Mouse (Mus musculus) liver, embryonic 14.5 days (tissue): ENCODE data around the gene Mark2. TPM values are rescaled to one million over a fixed set of nuclear protein-coding genes. Genes with fewer than 3 reads are reported as not detected.

ENCODE experiments used
- ATAC-seq: fragments of 200-750 bp; cut with Nextera tagmentation; 2 replicates; pipeline ENCODE4 v1.8.0; 2017; ENCODE audit warnings: moderate number of reproducible peaks, mild to moderate bottlenecking, moderate library complexity; ENCODE audit not compliant: insufficient read depth
- DNase-seq, 3 experiments: peaks; one replicate each; pipeline ENCODE4 v3.0.0-alpha.2; 2012 to 2013; ENCODE audit warnings: low read depth in 3 of 3, low spot score in 3 of 3
- H3K27ac ChIP-seq: fragments of 300-500 bp; sonication (generic); 2 replicates; pipeline ENCODE4 v1.5.1; 2014; ENCODE audit warnings: moderate library complexity, mild to moderate bottlenecking, control low read depth, inconsistent platforms
- H3K27me3 ChIP-seq: fragments of 300-500 bp; sonication (generic); 2 replicates; pipeline ENCODE4 v1.6.1; 2014; ENCODE audit warnings: mild to moderate bottlenecking, low read length, moderate library complexity; ENCODE audit not compliant: control insufficient read depth, insufficient read depth
- H3K36me3 ChIP-seq: fragments of 300-500 bp; sonication (generic); replicated peaks from 2 replicates; pipeline ENCODE4 v1.6.1; 2014; ENCODE audit warnings: low read depth; ENCODE audit not compliant: control insufficient read depth, insufficient read depth
- H3K4me1 ChIP-seq, 2 experiments: fragments of 200-500 bp in 1 of 2; fragments of 300-500 bp in 1 of 2; sonication (generic) in 1 of 2; replicated peaks; 2 replicates each; pipeline ENCODE4 v1.6.1; 2012 to 2014; ENCODE audit warnings: antibody characterized with exemption in 1 of 2, inconsistent platforms in 1 of 2, low read length in 1 of 2; ENCODE audit not compliant: control insufficient read depth in 2 of 2, insufficient read depth in 2 of 2
- H3K4me2 ChIP-seq: fragments of 300-500 bp; sonication (generic); 2 replicates; pipeline ENCODE4 v1.6.1; 2014; ENCODE audit warnings: low read depth, mild to moderate bottlenecking, control low read depth, moderate library complexity
- H3K4me3 ChIP-seq, 2 experiments: fragments of 200-500 bp in 1 of 2; fragments of 300-500 bp in 1 of 2; sonication (generic) in 1 of 2; 2 replicates each; pipeline ENCODE4 v1.5.1; 2012 to 2014; ENCODE audit warnings: low read depth in 2 of 2, low read length in 2 of 2, mild to moderate bottlenecking in 2 of 2, control low read depth in 1 of 2, inconsistent platforms in 1 of 2, moderate library complexity in 1 of 2; ENCODE audit not compliant: insufficient read depth in 1 of 2
- H3K9ac ChIP-seq: fragments of 300-500 bp; sonication (generic); replicated peaks from 2 replicates; pipeline ENCODE4 v1.6.1; 2014; ENCODE audit warnings: mild to moderate bottlenecking, control low read depth, moderate library complexity
- H3K9me3 ChIP-seq: fragments of 300-500 bp; sonication (generic); 2 replicates; pipeline ENCODE4 v1.6.1; 2016; ENCODE audit warnings: low read length, mixed read lengths; ENCODE audit not compliant: control insufficient read depth
- CTCF ChIP-seq: IDR thresholded peaks from 2 replicates; pipeline ENCODE4 v1.5.1; 2016; ENCODE audit warnings: antibody characterized with exemption, low read depth, control low read depth
- EP300 ChIP-seq: IDR thresholded peaks from 2 replicates; pipeline ENCODE4 v1.6.1; 2016; ENCODE audit warnings: antibody characterized with exemption, low read depth
- WGBS: fragments of 180-500 bp; shearing (Covaris S2); extraction: QIAGEN DNeasy Blood & Tissue Kit; methylation state at CpG from one replicate; pipeline ENCODE4 v1.1.7; 2014; ENCODE audit not compliant: insufficient replicate concordance; 5-methylcytosine and 5-hydroxymethylcytosine counted together
- polyA plus RNA-seq, 2 experiments: library from polyadenylated mRNA; depleted of rRNA in 1 of 2; stranded (reverse) in 1 of 2; unstranded in 1 of 2; fragments of >200 nt; fragmentation: Nextera tagmentation in 1 of 2; extraction: Ambion mirVana in 1 of 2; gene quantifications; 2 replicates each; pipeline versions ENCODE4 v1.2.1 to v1.2.3; 2012 to 2014

The Mark2 gene
- polyA plus RNA-seq, 2 experiments, result 14.3 to 17.4 TPM

DNA sequence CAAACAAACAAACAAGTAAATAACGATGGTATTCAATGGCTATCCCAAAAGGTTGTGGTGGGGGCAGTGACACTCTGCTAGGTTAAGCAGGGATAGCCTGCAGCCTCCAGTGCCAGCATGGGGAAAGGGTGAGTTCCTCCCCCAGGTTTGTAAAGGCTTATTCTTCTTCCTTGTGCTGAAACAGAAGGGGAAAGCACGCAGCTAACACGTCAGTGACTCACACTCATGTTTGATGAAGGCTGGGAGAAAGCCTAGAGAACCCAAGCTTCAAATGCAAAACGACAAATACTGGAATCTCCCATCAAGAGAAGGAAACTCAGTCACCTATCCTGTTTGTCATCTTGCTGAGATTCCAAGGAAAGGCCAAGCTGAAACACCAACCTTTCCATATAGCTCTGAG is 6.0 kb downstream of the Mark2 start:
- no peak for DNase-seq
- H3K9me3 ChIP-seq, result no peaks in the 10 kb centered on the region
- no peak overlapping the region for H3K4me3 ChIP-seq
- no peak for ATAC-seq
- H3K4me2 ChIP-seq, result no peak overlapping the region
- H3K27me3 ChIP-seq, result no peaks in the 10 kb centered on the region
- no peak overlapping the region for H3K9ac ChIP-seq
- WGBS, result 72% methylated on average over 4 of the region's 4 CpGs
- TF ChIP-seq EP300 (no peak), CTCF (no peak)
- peaks cover 22 to 38% of the 10 kb centered on the region in 2 experiments for H3K4me1 ChIP-seq
- H3K36me3 ChIP-seq, result no peaks in the 10 kb centered on the region
- no peak overlapping the region for H3K27ac ChIP-seq

GRCm38 (mm10) chr19:7334049-7334448 is 7.6 kb downstream of the Mark2 start:
- no peak for DNase-seq
- no peaks in the 10 kb centered on the region for H3K36me3 ChIP-seq
- no peak overlapping the region for H3K4me3 ChIP-seq
- no peak overlapping the region for H3K4me2 ChIP-seq
- H3K27ac ChIP-seq, result no peak overlapping the region
- no peak for ATAC-seq
- TF ChIP-seq CTCF (no peak), EP300 (no peak)
- no peak overlapping the region for H3K9ac ChIP-seq
- no peaks in the 10 kb centered on the region for H3K9me3 ChIP-seq
- H3K4me1 ChIP-seq, result peaks cover 9 to 24% of the 10 kb centered on the region in 2 experiments
- H3K27me3 ChIP-seq, result no peaks in the 10 kb centered on the region
- 65% methylated on average over 2 of the region's 2 CpGs for WGBS

DNA sequence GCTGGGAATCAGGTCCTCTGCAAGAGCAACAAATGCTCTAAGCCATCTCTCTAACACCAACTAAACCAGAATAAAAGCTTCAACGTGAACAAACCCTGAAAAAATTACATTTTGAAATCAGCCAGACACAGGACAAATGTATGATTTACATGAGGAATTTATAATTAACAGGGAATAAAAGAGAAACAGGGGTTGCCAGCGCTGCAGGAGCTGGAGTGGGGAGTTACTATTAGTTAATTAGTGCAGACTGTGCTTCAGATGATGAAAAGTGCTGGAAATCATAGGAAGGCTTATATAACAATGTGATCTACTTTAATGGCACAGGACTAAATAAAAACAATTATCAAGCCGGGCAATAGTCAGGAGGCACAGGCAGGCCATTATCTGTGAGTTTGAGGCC is 20.3 kb downstream of the Mark2 start:
- no peaks in the 10 kb centered on the region for H3K36me3 ChIP-seq
- no peak overlapping the region for H3K4me3 ChIP-seq
- peaks cover 0 to 14% of the 10 kb centered on the region in 2 experiments; a peak in 3 of 4 replicates for H3K4me1 ChIP-seq
- no peaks in the 10 kb centered on the region for H3K9me3 ChIP-seq
- WGBS, result 76% methylated on average over 3 of the region's 3 CpGs
- ATAC-seq, result no peak
- no peak overlapping the region for H3K9ac ChIP-seq
- H3K27ac ChIP-seq, result no peak overlapping the region
- TF ChIP-seq EP300, result no peak
- TF ChIP-seq CTCF, result no peak
- no peak overlapping the region for H3K4me2 ChIP-seq
- H3K27me3 ChIP-seq, result no peaks in the 10 kb centered on the region
- DNase-seq, result no peak

DNA sequence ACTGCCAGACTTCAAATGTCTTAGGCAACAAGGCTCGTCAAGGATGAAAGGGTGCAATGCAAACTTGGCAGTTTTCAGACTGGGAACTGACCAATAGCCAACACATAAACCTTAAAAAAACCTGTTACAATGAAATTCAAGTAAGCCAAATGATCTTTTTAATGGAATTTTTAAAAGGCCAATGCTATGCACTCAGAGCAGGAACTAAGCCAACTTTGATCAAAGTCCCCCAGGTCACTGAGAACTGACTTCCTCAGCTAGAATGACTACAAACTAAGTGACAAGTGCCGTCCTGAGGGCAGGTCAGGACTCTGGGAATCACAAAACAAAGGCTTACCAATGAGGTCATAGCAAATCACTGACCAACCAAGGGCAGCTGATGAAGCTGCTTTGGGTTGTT is 21.5 kb downstream of the Mark2 start:
- H3K27ac ChIP-seq, result no peak overlapping the region
- no peak overlapping the region for H3K9ac ChIP-seq
- H3K4me3 ChIP-seq, result no peak overlapping the region
- H3K9me3 ChIP-seq, result no peaks in the 10 kb centered on the region
- DNase-seq (no peak), ATAC-seq (no peak)
- 57% methylated on average over 2 of the region's 2 CpGs for WGBS
- H3K4me2 ChIP-seq, result no peak overlapping the region
- TF ChIP-seq EP300 (no peak), CTCF (no peak)
- H3K27me3 ChIP-seq, result no peaks in the 10 kb centered on the region
- no peaks in the 10 kb centered on the region for H3K36me3 ChIP-seq
- peaks cover 6 to 21% of the 10 kb centered on the region in 2 experiments for H3K4me1 ChIP-seq

DNA sequence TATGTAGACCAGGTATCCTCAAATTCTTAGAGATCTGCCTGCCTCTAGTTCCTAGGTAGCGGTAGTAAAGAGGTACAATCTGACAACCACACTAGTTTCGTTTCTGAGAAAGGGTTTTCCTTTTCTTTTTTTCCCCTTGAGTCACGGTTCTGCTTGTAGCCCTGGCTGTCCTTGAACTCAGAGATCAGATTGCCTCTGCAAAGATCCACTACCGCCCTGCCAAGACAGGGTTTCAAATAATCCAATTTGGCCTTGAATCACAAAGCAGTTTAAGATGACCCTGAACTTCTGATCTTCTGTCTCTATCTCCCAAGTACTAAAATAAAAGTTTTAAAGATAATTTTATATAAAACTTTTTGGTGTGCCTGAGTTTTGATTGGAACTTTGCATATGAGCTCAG is 23.9 kb downstream of the Mark2 start:
- DNase-seq, result no peak
- Histone ChIP-seq H3K27ac (no peak overlapping the region), H3K4me2 (no peak overlapping the region), H3K36me3 (no peaks in the 10 kb centered on the region), H3K4me3 (no peak overlapping the region), H3K27me3 (no peaks in the 10 kb centered on the region), H3K9me3 (no peaks in the 10 kb centered on the region), H3K9ac (no peak overlapping the region), H3K4me1 (peaks cover 12 to 29% of the 10 kb centered on the region in 2 experiments)
- no peak for ATAC-seq
- 59% methylated on average over 4 of the region's 4 CpGs for WGBS
- TF ChIP-seq CTCF (no peak), EP300 (no peak)
